Mouse (Mus musculus) adipocyte (in vitro differentiated cells): ENCODE measurements around the gene Galnt2.

Experiments
- DNase-seq: peaks from one replicate; pipeline ENCODE4 v3.0.0-alpha.2; 2016; ENCODE audit warnings: low spot score

Galnt2 gene

GRCm38 (mm10) chr8:124235536-124235935, 4.3 kb downstream of the Galnt2 start:
- no peak for DNase-seq

- no peak for DNase-seq
These were observed 8.2 kb downstream of the Galnt2 start for GRCm38 (mm10) chr8:124239350-124239749.

- DNase-seq: no peak
These were observed 9.7 kb downstream of the Galnt2 start for GRCm38 (mm10) chr8:124240932-124241331.

GRCm38 (mm10) chr8:124242208-124242607, 11.0 kb downstream of the Galnt2 start:
- DNase-seq: no peak

- no peak for DNase-seq
These were observed 11.7 kb downstream of the Galnt2 start for GRCm38 (mm10) chr8:124242913-124243312.

GRCm38 (mm10) chr8:124247581-124247980, 16.4 kb downstream of the Galnt2 start:
- DNase-seq: no peak

- DNase-seq: no peak
These were observed 17.5 kb downstream of the Galnt2 start for GRCm38 (mm10) chr8:124248688-124249087.

GRCm38 (mm10) chr8:124250255-124250654, 19.1 kb downstream of the Galnt2 start:
- DNase-seq: no peak

GRCm38 (mm10) chr8:124250785-124251184, 19.6 kb downstream of the Galnt2 start:
- peak; percentile 81 for DNase-seq

- DNase-seq: peak; percentile 58
These were observed 21.4 kb downstream of the Galnt2 start for GRCm38 (mm10) chr8:124252533-124252950.

GRCm38 (mm10) chr8:124253939-124254338, 22.7 kb downstream of the Galnt2 start:
- DNase-seq: no peak

GRCm38 (mm10) chr8:124256841-124257240, 25.6 kb downstream of the Galnt2 start:
- DNase-seq: no peak

GRCm38 (mm10) chr8:124257363-124257762, 26.2 kb downstream of the Galnt2 start:
- peak; percentile 93 for DNase-seq

- no peak for DNase-seq
These were observed 28.0 kb downstream of the Galnt2 start for GRCm38 (mm10) chr8:124259146-124259545.

- no peak for DNase-seq
These were observed 28.7 kb downstream of the Galnt2 start for GRCm38 (mm10) chr8:124259925-124260324.

- no peak for DNase-seq
These were observed 29.2 kb downstream of the Galnt2 start for GRCm38 (mm10) chr8:124260371-124260770.

- no peak for DNase-seq
These were observed 31.9 kb downstream of the Galnt2 start for GRCm38 (mm10) chr8:124263058-124263457.

- no peak for DNase-seq
These were observed 32.8 kb downstream of the Galnt2 start for GRCm38 (mm10) chr8:124264032-124264431.

GRCm38 (mm10) chr8:124264671-124265070, 33.5 kb downstream of the Galnt2 start:
- DNase-seq: no peak

- DNase-seq: no peak
These were observed 33.9 kb downstream of the Galnt2 start for GRCm38 (mm10) chr8:124265130-124265529.

GRCm38 (mm10) chr8:124265798-124266197, 34.6 kb downstream of the Galnt2 start:
- DNase-seq: peak; percentile 54

- no peak for DNase-seq
These were observed 36.0 kb downstream of the Galnt2 start for GRCm38 (mm10) chr8:124267206-124267605.

- DNase-seq: no peak
These were observed 39.3 kb downstream of the Galnt2 start for GRCm38 (mm10) chr8:124270504-124270903.

- DNase-seq: no peak
These were observed 39.7 kb downstream of the Galnt2 start for GRCm38 (mm10) chr8:124270904-124271303.

- DNase-seq: no peak
These were observed 40.3 kb downstream of the Galnt2 start for GRCm38 (mm10) chr8:124271518-124271917.
